Mouse (Mus musculus) cerebellum, adult 8-10 months (tissue): Measurements from ENCODE around the gene Ccdc73.

Experiments used
- DNase-seq: peaks from one replicate; pipeline ENCODE4 v3.0.0; 2022

The Ccdc73 gene

GRCm38 (mm10) chr2:105028806-105029205 lies 161.2 kb downstream of the Ccdc73 start:
- no peak for DNase-seq

GRCm38 (mm10) chr2:105030505-105030904 lies 162.9 kb downstream of the Ccdc73 start:
- no peak for DNase-seq

GRCm38 (mm10) chr2:105034084-105034483 lies 166.5 kb downstream of the Ccdc73 start:
- no peak for DNase-seq

- no peak for DNase-seq
These were observed 168.4 kb downstream of the Ccdc73 start for GRCm38 (mm10) chr2:105035985-105036384.

GRCm38 (mm10) chr2:105036401-105037070 lies 168.9 kb downstream of the Ccdc73 start:
- no peak for DNase-seq

- DNase-seq: no peak
These were observed 170.5 kb downstream of the Ccdc73 start for GRCm38 (mm10) chr2:105037956-105038569.

GRCm38 (mm10) chr2:105038879-105039278 lies 171.3 kb downstream of the Ccdc73 start:
- no peak for DNase-seq

GRCm38 (mm10) chr2:105040859-105041258 lies 173.3 kb downstream of the Ccdc73 start:
- no peak for DNase-seq

- no peak for DNase-seq
These were observed 175.5 kb downstream of the Ccdc73 start for GRCm38 (mm10) chr2:105043152-105043551.

GRCm38 (mm10) chr2:105048301-105048700 lies 180.7 kb downstream of the Ccdc73 start:
- no peak for DNase-seq

- no peak for DNase-seq
These were observed 187.9 kb downstream of the Ccdc73 start for GRCm38 (mm10) chr2:105055529-105055928.

GRCm38 (mm10) chr2:105058577-105059116 lies 191.0 kb downstream of the Ccdc73 start:
- no peak for DNase-seq

GRCm38 (mm10) chr2:105062741-105063372 lies 195.3 kb downstream of the Ccdc73 start:
- no peak for DNase-seq
